Mouse (Mus musculus) heart, embryonic 12.5 days (tissue): ENCODE measurements around the gene Eci1. TPM values are rescaled to one million over a fixed set of nuclear protein-coding genes. Genes with fewer than 3 reads are reported as not detected.

ENCODE experiments used
- ATAC-seq: fragments of 200-750 bp; cut with Nextera tagmentation; 2 replicates; pipeline ENCODE4 v1.8.0; 2017; ENCODE audit warnings: moderate TSS enrichment, moderate library complexity; ENCODE audit not compliant: insufficient number of reproducible peaks, low FRiP score
- H3K27ac ChIP-seq: fragments of 300-500 bp; sonication (generic); 2 replicates; pipeline ENCODE4 v1.5.1; 2016; ENCODE audit warnings: mild to moderate bottlenecking, moderate library complexity; ENCODE audit not compliant: poor library complexity, severe bottlenecking
- H3K27me3 ChIP-seq: fragments of 300-500 bp; sonication (generic); replicated peaks from 2 replicates; pipeline ENCODE4 v1.6.1; 2016; ENCODE audit warnings: mild to moderate bottlenecking, moderate library complexity
- H3K36me3 ChIP-seq: fragments of 300-500 bp; sonication (generic); 2 replicates; pipeline ENCODE4 v1.6.1; 2016; ENCODE audit warnings: mild to moderate bottlenecking, moderate library complexity
- H3K4me1 ChIP-seq: fragments of 300-500 bp; sonication (generic); replicated peaks from 2 replicates; pipeline ENCODE4 v1.6.1; 2016; ENCODE audit warnings: mild to moderate bottlenecking
- H3K4me2 ChIP-seq: fragments of 300-500 bp; sonication (generic); 2 replicates; pipeline ENCODE4 v1.6.1; 2016; ENCODE audit warnings: mild to moderate bottlenecking, moderate library complexity
- H3K4me3 ChIP-seq: fragments of 300-500 bp; sonication (generic); 2 replicates; pipeline ENCODE4 v1.5.1; 2016; ENCODE audit warnings: mild to moderate bottlenecking
- H3K9ac ChIP-seq: fragments of 300-500 bp; sonication (generic); 2 replicates; pipeline ENCODE4 v1.6.1; 2016; ENCODE audit warnings: mild to moderate bottlenecking, moderate library complexity
- H3K9me3 ChIP-seq: fragments of 300-500 bp; sonication (generic); replicated peaks from 2 replicates; pipeline ENCODE4 v1.6.1; 2016; ENCODE audit warnings: mild to moderate bottlenecking, moderate library complexity
- WGBS: fragments of 180-500 bp; shearing (Covaris S2); methylation state at CpG from one replicate; pipeline ENCODE4 v1.1.7; 2016; 5-methylcytosine and 5-hydroxymethylcytosine counted together
- polyA plus RNA-seq: library from polyadenylated mRNA; unstranded; fragments of >200 nt; fragmentation: Nextera tagmentation; extraction: Ambion mirVana; gene quantifications from 2 replicates; pipeline ENCODE4 v1.2.1, GENCODE M21; 2016

The Eci1 gene
- 209 and 215 TPM in 2 replicates for polyA plus RNA-seq

DNA sequence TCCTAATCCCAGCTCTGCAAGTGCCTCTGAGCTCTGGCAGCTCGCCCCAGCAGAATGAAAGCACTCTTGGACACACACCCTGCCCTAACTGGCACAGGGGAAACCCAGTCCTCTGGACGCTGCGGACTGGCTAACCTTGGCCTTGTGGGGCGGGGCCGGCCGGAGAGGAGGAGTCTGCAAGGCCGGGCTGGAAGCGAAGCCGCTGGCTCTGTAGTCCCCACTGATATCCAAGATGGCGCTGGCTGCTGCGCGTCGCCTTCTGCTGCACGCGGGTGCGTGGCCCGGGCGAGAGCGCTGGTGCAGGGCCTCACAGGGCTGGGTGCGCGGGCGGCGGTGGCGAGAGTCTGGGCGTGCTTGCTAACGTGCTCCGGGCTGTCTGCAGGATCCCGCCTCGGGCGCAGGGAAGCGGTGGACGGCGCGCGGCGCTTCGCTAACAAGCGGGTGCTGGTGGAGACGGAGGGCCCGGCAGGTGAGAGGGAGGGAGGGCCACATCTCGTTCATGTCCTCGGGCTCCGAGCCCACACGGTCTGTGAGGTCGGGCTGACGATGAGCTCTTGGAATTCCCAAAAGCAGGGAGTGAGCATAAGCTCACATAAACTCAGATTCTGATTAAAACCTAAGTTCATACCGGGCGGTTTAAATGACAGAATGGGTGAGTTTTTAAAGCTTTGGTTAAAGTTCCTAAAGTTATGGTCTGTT is at the start of gene Eci1:
Gene Eci1 (plus strand): TSS at position 171 of the 699 bp plus-strand sequence.
- Histone ChIP-seq H3K4me3 (peak within 1 kb of the TSS; percentile 80), H3K4me2 (peak within 1 kb of the TSS; percentile 66), H3K36me3 (peaks cover 37% of the 10 kb centered on the region), H3K27ac (peak within 1 kb of the TSS; percentile 98), H3K9me3 (no peaks in the 10 kb centered on the region), H3K4me1 (peaks cover 28% of the 10 kb centered on the region), H3K9ac (peak within 1 kb of the TSS; percentile 92), H3K27me3 (no peaks in the 10 kb centered on the region)
- WGBS: under 1% methylated on average over 48 of the region's 48 CpGs
- ATAC-seq: peak; percentile 97

- Histone ChIP-seq H3K4me1 (peaks cover 4% of the 10 kb centered on the region), H3K4me3 (no peak overlapping the region), H3K27me3 (no peaks in the 10 kb centered on the region), H3K9ac (no peak overlapping the region), H3K36me3 (peaks cover 33% of the 10 kb centered on the region), H3K27ac (no peak overlapping the region), H3K9me3 (no peaks in the 10 kb centered on the region), H3K4me2 (no peak overlapping the region)
- ATAC-seq: no peak
- WGBS: 71% methylated on average over 2 of the region's 2 CpGs
These were observed 47.9 kb upstream of the Eci1 start for GRCm38 (mm10) chr17:24378496-24378895.

GRCm38 (mm10) chr17:24383789-24384188 is 42.7 kb upstream of the Eci1 start:
- H3K27me3 ChIP-seq: no peaks in the 10 kb centered on the region; the same call in 1 of the 2 replicates
- no peak overlapping the region for H3K27ac ChIP-seq
- no peak overlapping the region for H3K4me3 ChIP-seq
- H3K9me3 ChIP-seq: no peaks in the 10 kb centered on the region
- no peaks in the 10 kb centered on the region for H3K4me1 ChIP-seq
- H3K9ac ChIP-seq: no peak overlapping the region
- H3K4me2 ChIP-seq: no peak overlapping the region
- WGBS: 79% methylated on average over 8 of the region's 8 CpGs
- peaks cover 36% of the 10 kb centered on the region for H3K36me3 ChIP-seq
- ATAC-seq: no peak

GRCm38 (mm10) chr17:24388711-24389110 is 37.7 kb upstream of the Eci1 start:
- Histone ChIP-seq H3K36me3 (peaks cover 37% of the 10 kb centered on the region), H3K9ac (no peak overlapping the region), H3K4me2 (no peak overlapping the region), H3K4me1 (no peaks in the 10 kb centered on the region), H3K27me3 (no peaks in the 10 kb centered on the region; the same call in 1 of the 2 replicates), H3K9me3 (no peaks in the 10 kb centered on the region), H3K4me3 (no peak overlapping the region), H3K27ac (no peak overlapping the region)
- no peak for ATAC-seq
- 81% methylated on average over 5 of the region's 5 CpGs for WGBS

DNA sequence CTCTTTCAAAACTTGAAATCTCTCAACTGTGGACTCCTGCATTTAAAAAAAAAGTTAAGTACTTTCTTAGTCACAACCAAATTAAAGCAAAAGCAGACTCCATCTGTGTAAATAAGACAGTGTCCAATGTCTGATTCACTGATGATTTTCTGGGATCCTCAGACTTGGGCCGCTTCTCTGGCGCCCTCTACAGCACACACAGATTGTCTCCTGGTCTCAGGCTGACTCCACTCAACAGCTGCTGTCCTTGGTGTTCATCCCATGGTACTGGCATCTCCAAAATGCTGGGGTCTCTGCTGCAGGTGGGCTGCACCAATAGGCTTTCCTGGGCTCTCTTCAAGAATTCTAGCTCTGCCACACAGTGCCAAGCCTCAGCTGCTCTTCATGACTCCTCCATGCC is 36.6 kb upstream of the Eci1 start:
- Histone ChIP-seq H3K27ac (no peak overlapping the region), H3K4me1 (no peaks in the 10 kb centered on the region), H3K9ac (no peak overlapping the region), H3K27me3 (no peaks in the 10 kb centered on the region; the same call in 1 of the 2 replicates), H3K4me3 (no peak overlapping the region), H3K9me3 (no peaks in the 10 kb centered on the region), H3K36me3 (peaks cover 32% of the 10 kb centered on the region), H3K4me2 (no peak overlapping the region)
- no peak for ATAC-seq
- 2% methylated on average over 2 of the region's 2 CpGs for WGBS

GRCm38 (mm10) chr17:24391149-24391548 is 35.3 kb upstream of the Eci1 start:
- peaks cover 27% of the 10 kb centered on the region for H3K36me3 ChIP-seq
- H3K9me3 ChIP-seq: no peaks in the 10 kb centered on the region
- H3K4me2 ChIP-seq: no peak overlapping the region
- ATAC-seq: no peak
- H3K27ac ChIP-seq: no peak overlapping the region
- no peak overlapping the region for H3K9ac ChIP-seq
- H3K4me1 ChIP-seq: no peaks in the 10 kb centered on the region
- no peaks in the 10 kb centered on the region; the same call in 1 of the 2 replicates for H3K27me3 ChIP-seq
- no peak overlapping the region for H3K4me3 ChIP-seq
- 68% methylated on average over 8 of the region's 8 CpGs for WGBS

GRCm38 (mm10) chr17:24393527-24393926 is 32.9 kb upstream of the Eci1 start:
- H3K4me3 ChIP-seq: no peak overlapping the region
- no peaks in the 10 kb centered on the region for H3K27me3 ChIP-seq
- no peaks in the 10 kb centered on the region for H3K4me1 ChIP-seq
- WGBS: 43% methylated on average over 4 of the region's 4 CpGs
- H3K9ac ChIP-seq: no peak overlapping the region
- ATAC-seq: no peak
- H3K36me3 ChIP-seq: peaks cover 14% of the 10 kb centered on the region
- no peak overlapping the region for H3K27ac ChIP-seq
- no peak overlapping the region for H3K4me2 ChIP-seq
- H3K9me3 ChIP-seq: no peaks in the 10 kb centered on the region

DNA sequence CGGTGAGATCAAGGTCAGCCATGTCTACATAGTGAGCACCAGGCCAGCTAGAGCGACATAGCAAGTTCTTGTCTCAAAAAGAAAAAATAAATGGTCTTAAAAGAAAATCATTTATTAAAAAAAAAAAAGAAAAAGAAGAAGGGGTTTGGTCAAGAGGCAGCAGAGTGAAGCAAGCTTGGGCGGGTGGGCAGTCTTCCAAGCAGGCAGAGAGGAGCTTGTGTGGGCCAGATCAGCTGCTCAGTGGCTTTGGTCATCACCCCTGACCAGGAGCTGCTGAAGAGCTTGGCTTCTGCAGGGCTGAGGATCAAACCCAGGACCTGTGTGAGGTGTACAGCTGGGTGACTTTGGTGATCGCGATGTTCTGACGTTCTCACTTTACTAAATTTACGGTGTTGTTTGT is 32.0 kb upstream of the Eci1 start:
- Histone ChIP-seq H3K9ac (no peak overlapping the region), H3K27me3 (no peaks in the 10 kb centered on the region), H3K4me1 (no peaks in the 10 kb centered on the region), H3K9me3 (no peaks in the 10 kb centered on the region), H3K4me2 (no peak overlapping the region), H3K27ac (no peak overlapping the region), H3K4me3 (no peak overlapping the region), H3K36me3 (peaks cover 12% of the 10 kb centered on the region)
- ATAC-seq: no peak
- WGBS: 86% methylated on average over 7 of the region's 7 CpGs

DNA sequence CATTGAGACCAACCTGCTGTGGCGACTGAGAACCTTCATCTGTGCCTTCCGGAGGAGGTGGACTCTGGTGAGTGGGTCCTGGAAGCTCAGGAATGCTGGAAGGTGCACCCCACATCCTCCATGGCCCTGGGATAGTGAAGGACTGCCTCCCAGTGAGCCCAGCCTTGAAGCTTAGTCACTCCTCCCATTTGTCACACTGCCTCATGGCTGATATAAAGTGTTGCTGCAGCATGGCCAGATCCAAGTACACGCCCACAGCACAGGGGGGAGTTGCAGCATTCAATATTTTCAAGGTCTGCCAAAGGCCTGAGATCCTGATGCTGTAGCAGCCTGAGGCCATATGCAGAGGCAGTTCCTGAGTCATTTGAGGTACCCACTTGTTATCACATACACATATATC is 24.1 kb upstream of the Eci1 start:
- Histone ChIP-seq H3K36me3 (peaks cover 48% of the 10 kb centered on the region), H3K4me1 (no peaks in the 10 kb centered on the region), H3K9me3 (no peaks in the 10 kb centered on the region), H3K27me3 (no peaks in the 10 kb centered on the region), H3K4me3 (no peak overlapping the region), H3K9ac (no peak overlapping the region), H3K27ac (no peak overlapping the region), H3K4me2 (no peak overlapping the region)
- ATAC-seq: no peak
- 79% methylated on average over 3 of the region's 3 CpGs for WGBS

- Histone ChIP-seq H3K4me3 (no peak overlapping the region), H3K4me1 (no peaks in the 10 kb centered on the region), H3K27ac (no peak overlapping the region), H3K27me3 (no peaks in the 10 kb centered on the region), H3K9me3 (no peaks in the 10 kb centered on the region), H3K9ac (no peak overlapping the region), H3K4me2 (no peak overlapping the region), H3K36me3 (peaks cover 71% of the 10 kb centered on the region)
- WGBS: 85% methylated on average over 12 of the region's 12 CpGs
- ATAC-seq: no peak
These were observed 19.2 kb upstream of the Eci1 start for GRCm38 (mm10) chr17:24407116-24407803.

- H3K27ac ChIP-seq: peak overlapping the region; percentile 92
- peak; percentile 40 for ATAC-seq
- peaks cover 52% of the 10 kb centered on the region for H3K36me3 ChIP-seq
- H3K4me2 ChIP-seq: peak overlapping the region; percentile 99
- peak overlapping the region; percentile 69 for H3K9ac ChIP-seq
- H3K4me1 ChIP-seq: peaks cover 39% of the 10 kb centered on the region
- H3K27me3 ChIP-seq: no peaks in the 10 kb centered on the region
- 26% methylated on average over 22 of the region's 22 CpGs for WGBS
- no peaks in the 10 kb centered on the region for H3K9me3 ChIP-seq
- peak overlapping the region; percentile 98 for H3K4me3 ChIP-seq
These were observed 12.8 kb upstream of the Eci1 start for GRCm38 (mm10) chr17:24413557-24414211.
